Mouse (Mus musculus) mouse embryonic stem cell (cell line): ENCODE results near the gene Prmt3.

Source experiments
- in situ Hi-C, 2 experiments: fragments of 300-500 bp; cut with MboI; formaldehyde crosslinking; loops; 1 replicate in 1 of 2; 3 replicates in 1 of 2; pipeline ENCODE4 v1.14.3; 2019 to 2020; ENCODE audit warnings: low sequenced_read_pairs in 2 of 2, low pct_unique_long_range_greater_than_20kb in 1 of 2, mixed read lengths in 1 of 2; ENCODE audit not compliant: unreplicated experiment in 1 of 2

Prmt3 gene

DNA sequence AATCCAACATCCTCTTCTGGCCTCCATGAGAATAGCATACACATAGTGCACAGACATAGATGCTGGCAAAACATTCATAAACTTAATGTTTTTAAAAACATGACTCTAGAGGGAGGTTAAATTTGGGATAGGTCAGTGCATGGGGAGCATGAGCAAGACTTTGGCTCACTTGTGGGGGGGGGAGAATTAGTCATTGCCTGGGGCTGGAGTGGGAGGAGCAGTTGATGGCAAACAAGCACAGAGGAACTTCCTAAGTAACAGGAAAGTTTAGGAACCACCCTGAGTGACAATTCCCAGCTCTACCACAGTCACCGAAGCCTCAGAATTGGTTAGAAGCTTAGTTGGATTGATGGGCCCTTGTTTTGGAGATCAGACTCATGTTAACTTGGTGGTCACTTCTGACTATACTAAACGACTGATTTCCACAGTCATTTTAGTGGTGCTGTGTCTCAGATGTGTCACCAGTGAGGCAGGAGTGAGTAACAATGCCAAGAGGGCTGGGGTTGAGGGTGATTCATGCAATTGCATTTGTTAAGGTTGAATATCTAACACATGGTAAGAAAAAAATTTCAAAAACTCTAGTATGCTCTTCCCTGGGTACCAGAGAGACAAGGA lies 109.7 kb downstream of the Prmt3 start:
- in situ Hi-C loops: no loop called here

DNA sequence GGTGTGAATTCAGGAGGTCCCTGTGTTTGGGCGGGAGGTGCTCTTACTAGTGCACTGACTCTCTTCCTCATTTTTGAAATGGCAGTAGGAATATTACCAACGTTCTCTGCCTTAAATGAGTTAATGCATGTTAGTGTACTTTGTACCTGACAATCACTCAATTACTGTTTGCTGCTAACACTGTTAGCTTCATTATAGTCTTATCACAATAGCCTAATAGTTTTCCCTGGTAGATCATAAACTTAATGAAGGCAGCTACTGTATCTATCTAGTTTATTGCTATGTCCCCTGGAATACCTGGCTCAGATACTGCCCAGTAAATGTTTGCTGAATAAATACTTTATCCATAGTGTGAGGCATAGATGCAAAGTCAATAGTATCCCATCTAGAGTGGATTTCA lies 116.6 kb downstream of the Prmt3 start:
- in situ Hi-C loops: no loop called here

DNA sequence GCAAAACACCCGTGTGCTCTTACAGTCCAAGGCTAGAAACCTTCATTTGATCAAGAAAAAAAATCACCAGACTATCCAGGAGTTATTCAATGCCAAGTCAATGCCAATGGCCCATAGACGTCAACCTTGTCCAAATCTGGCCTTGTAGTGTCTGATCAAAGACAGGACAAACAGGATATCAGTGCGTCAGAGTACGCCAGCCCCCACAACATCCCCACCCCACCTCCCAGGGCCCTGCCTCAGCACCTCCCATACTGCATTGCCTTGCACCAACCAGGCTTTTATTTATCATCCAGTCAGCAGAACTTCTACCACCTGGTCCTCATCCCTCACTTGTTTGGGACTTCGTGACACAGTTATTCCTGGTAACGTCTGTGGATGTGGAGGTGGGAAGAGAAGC lies 117.2 kb downstream of the Prmt3 start:
- in situ Hi-C loops: no loop called here

DNA sequence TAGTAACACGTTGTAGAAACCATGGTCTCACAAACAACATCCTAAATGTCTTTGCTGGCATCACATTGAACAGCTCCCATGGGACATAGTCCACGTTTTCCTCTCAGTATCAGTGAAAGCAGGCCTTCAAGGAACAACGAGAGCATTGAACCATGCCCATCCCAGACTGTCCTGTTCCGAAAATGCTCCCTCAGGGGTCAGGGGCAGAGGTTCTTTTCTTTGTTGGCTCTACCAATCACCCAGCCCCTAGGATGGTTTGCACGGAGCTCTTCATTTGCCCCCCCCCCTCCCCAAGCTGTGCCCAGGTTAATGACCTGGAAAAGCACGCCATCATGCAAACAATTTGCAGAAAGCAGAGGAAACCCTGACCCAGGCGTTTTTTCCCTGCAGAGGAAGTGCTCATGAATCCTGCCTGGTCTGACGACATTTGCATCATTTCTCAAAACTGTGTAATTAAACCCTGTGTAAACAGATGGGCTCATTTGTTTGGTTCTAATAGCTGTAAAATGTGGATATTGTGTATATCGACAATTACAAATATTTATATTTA lies 123.9 kb downstream of the Prmt3 start:
- in situ Hi-C loops: loop anchor here (25.0 kb wide), 1 partner anchor 290 kb away; no protein-coding TSS in a partner anchor

DNA sequence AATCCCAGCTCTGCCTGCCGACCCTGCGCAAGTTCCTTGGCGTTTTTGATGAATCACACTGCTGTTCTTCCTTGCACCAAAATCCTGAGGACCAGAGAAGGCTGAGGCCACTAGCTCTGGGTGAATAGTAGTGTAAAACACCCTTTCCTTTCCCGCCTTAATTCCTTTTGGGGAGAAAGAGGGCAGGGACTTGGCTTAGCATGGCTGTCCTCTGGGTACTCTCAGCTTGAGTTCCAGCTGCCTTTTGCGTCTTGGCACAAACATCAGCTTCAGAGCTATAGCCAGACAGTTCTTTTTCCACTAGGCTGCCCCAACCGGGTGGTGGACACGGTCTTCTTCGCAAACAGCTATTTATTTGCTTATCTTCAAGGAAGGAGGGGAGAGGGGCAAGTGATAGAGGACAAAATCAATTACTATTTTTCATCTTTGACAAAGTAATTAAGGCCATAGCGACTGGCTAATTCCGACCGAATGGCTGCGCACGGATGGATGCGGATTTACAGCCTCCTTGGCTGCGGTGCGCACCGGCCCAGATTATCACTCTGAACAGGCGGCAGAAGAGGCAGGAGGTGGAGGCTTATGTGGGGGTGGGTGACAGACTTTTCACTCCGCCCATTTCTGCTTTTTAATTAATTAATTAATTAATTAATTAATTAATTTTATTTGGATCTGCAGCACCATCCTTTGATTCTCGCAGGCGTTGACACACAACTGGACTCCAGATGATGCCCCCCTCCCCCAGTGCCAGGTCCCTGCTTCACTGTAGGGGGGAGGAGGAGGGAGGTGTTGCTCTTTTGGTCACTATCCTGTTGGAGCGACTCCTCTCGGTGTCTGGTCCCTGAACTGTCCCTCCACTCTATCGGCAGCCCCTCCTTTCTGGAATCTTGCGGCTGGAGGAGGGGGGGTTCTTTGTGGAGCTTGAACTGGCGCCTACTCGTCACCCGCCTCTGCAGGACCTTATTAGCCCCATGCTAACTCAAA lies 129.3 kb downstream of the Prmt3 start:
- in situ Hi-C loops: loop anchor here (25.0 kb wide), 1 partner anchor 295 kb away; no protein-coding TSS in a partner anchor
